Mouse (Mus musculus) liver, embryonic 12.5 days (tissue): Measurements from ENCODE around the gene Sla2. TPM values are rescaled to one million over a fixed set of nuclear protein-coding genes. Genes with fewer than 3 reads are reported as not detected.

ENCODE experiments used
- ATAC-seq: fragments of 200-750 bp; cut with Nextera tagmentation; 2 replicates; pipeline ENCODE4 v1.8.0; 2017; ENCODE audit warnings: moderate number of reproducible peaks, mild to moderate bottlenecking, moderate library complexity
- H3K27ac ChIP-seq: fragments of 300-500 bp; sonication (generic); 2 replicates; pipeline ENCODE4 v1.5.1; 2016; ENCODE audit warnings: mild to moderate bottlenecking
- H3K27me3 ChIP-seq: fragments of 300-500 bp; sonication (generic); replicated peaks from 2 replicates; pipeline ENCODE4 v1.6.1; 2016; ENCODE audit warnings: mild to moderate bottlenecking, moderate library complexity
- H3K36me3 ChIP-seq: fragments of 300-500 bp; sonication (generic); 2 replicates; pipeline ENCODE4 v1.6.1; 2016; ENCODE audit warnings: mild to moderate bottlenecking, moderate library complexity
- H3K4me1 ChIP-seq: fragments of 300-500 bp; sonication (generic); 2 replicates; pipeline ENCODE4 v1.6.1; 2016
- H3K4me2 ChIP-seq: fragments of 300-500 bp; sonication (generic); 2 replicates; pipeline ENCODE4 v1.6.1; 2016; ENCODE audit warnings: mild to moderate bottlenecking, moderate library complexity
- H3K4me3 ChIP-seq: fragments of 300-500 bp; sonication (generic); 2 replicates; pipeline ENCODE4 v1.5.1; 2016; ENCODE audit warnings: mild to moderate bottlenecking, moderate library complexity
- H3K9ac ChIP-seq: fragments of 300-500 bp; sonication (generic); 2 replicates; pipeline ENCODE4 v1.6.1; 2016; ENCODE audit warnings: mild to moderate bottlenecking, moderate library complexity
- H3K9me3 ChIP-seq: fragments of 300-500 bp; sonication (generic); replicated peaks from 2 replicates; pipeline ENCODE4 v1.6.1; 2016; ENCODE audit warnings: mild to moderate bottlenecking, moderate library complexity
- WGBS: fragments of 180-500 bp; shearing (Covaris S2); methylation state at CpG from one replicate; pipeline ENCODE4 v1.1.7; 2016; ENCODE audit not compliant: insufficient replicate concordance; 5-methylcytosine and 5-hydroxymethylcytosine counted together
- polyA plus RNA-seq: library from polyadenylated mRNA; unstranded; fragments of >200 nt; fragmentation: Nextera tagmentation; extraction: Ambion mirVana; gene quantifications from 2 replicates; pipeline ENCODE4 v1.2.1, GENCODE M21; 2016

Sla2 gene
- polyA plus RNA-seq, 1 experiment from 2014 or later = 7.1 TPM

DNA sequence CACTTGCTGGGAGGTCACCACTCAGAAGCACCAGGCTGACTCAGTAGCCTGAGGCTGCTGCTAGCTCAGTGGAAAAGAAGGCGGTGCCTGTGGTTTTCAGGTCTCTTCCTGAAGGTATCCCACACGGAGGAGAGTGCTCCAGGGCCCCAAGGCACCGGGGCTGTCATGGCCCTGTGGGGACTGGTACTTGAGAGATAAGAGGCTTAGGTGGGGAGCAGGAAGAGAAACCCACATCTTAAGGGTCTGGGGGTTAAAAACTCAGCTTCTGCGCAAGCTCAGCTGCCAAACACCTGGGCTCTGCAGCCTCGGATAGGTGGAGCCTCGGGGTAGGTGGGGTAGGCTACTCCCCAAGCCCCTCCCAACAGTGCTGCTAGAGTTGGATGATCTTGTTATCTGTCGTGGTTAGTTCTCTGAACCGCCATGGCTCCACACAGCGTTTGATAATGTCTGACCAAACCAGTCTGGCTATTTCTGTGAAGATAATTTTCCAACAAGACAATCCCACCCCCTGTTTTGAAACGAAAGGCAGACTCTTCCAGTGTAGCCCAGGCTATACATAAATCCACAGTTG is 4.5 kb downstream of the Sla2 start:
- Histone ChIP-seq H3K36me3 (no peaks in the 10 kb centered on the region), H3K4me3 (peak overlapping the region; percentile 31), H3K27ac (peak overlapping the region; percentile 89), H3K9me3 (no peaks in the 10 kb centered on the region), H3K4me1 (peaks cover 100% of the 10 kb centered on the region), H3K4me2 (peak overlapping the region; percentile 69), H3K27me3 (no peaks in the 10 kb centered on the region), H3K9ac (peak overlapping the region; percentile 58)
- ATAC-seq = peak; percentile 95
- 5% methylated on average over 10 of the region's 10 CpGs for WGBS

DNA sequence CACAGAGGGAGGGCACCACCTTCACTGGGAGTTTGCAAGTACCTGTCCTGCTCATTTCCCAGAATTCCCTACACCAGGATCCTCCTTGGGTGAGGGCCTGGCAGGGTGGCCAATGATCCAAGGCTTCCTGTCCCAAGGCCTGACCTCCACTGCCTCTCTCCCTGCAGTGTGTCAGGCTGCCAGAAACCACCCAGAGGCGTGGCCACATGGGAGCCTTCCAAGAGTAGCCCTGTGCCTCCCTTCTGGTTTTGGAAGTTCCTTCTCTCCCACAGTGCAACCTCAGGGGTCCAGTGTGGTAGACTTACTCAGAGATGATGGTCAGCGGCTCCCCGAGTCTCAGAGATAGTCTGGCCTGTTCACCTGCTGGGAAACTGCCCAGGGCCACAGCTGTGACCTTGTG is 7.5 kb downstream of the Sla2 start:
- Histone ChIP-seq H3K4me2 (no peak overlapping the region), H3K27me3 (no peaks in the 10 kb centered on the region), H3K9me3 (no peaks in the 10 kb centered on the region), H3K9ac (0 out of 2 replicates have a peak overlapping the region, but pooled peaks have one; percentile 27), H3K4me1 (peaks cover 77% of the 10 kb centered on the region), H3K27ac (peak overlapping the region; percentile 67), H3K4me3 (no peak overlapping the region), H3K36me3 (peaks cover 13% of the 10 kb centered on the region)
- ATAC-seq = no peak
- 71% methylated on average over 3 of the region's 3 CpGs for WGBS

DNA sequence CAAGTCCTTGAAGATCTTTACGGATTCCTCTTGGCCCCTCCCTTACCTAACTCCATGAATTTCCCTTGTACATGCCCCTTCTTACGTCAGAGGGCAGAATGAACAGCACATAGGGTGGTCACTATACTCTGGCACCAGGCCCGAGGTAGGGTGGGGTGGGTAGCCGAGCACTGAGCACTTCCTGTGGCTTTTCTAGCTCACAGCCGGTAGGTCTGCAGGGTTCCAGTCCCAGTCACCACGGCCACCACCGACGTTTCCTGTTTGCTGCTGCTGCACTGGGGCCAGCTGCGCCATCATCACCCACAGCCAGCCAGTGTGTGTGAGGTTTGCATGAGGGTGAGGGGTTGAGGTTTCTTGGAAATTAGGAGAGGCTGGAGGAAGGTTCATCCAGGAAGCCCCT is 9.3 kb downstream of the Sla2 start:
- H3K4me1 ChIP-seq = peaks cover 71% of the 10 kb centered on the region
- WGBS = 30% methylated on average over 9 of the region's 9 CpGs
- peaks cover 32% of the 10 kb centered on the region for H3K36me3 ChIP-seq
- H3K27me3 ChIP-seq = no peaks in the 10 kb centered on the region
- no peak overlapping the region for H3K4me3 ChIP-seq
- H3K9ac ChIP-seq = no peak overlapping the region
- no peaks in the 10 kb centered on the region for H3K9me3 ChIP-seq
- H3K4me2 ChIP-seq = no peak overlapping the region
- ATAC-seq = no peak
- 0 out of 2 replicates have a peak overlapping the region, but pooled peaks have one; percentile 16 for H3K27ac ChIP-seq

DNA sequence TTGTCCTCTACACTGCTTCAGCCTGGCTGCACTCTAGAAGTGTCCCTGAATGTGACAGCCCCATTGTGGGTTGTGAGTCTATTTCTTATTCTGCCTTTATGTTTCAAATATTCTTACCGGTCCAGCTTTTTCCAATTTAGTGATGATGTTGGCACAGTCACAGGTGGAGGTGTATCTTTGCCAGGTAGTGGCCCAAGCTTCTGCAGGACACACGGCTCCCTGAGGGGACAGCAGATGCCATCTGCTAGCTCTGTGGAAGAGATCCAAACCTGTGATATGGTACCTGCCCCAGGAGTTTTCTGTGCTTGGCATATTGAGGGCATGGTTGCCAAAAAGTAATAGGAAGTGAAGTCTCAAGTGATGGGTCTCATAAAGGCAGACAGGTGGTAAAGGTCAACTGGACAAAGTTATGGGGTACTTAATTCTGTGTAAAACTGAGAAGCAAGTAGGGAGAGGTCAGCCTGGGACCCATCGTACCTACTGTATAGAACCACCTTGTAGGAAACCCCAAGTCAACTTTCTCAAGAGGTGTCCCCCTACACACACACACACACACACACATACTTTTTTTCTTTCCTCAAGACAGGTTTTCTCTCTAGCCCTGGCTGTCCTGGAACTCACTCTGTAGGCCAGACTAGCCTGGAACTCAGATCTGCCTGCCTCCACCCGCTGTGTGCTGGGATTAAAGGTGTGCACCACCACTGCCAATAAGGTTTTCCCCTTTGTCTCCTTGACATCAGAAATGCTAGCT is 12.1 kb downstream of the Sla2 start:
- 88% methylated on average over 4 of the region's 4 CpGs for WGBS
- Histone ChIP-seq H3K4me3 (no peak overlapping the region), H3K4me1 (peaks cover 52% of the 10 kb centered on the region), H3K36me3 (peaks cover 59% of the 10 kb centered on the region), H3K9me3 (no peaks in the 10 kb centered on the region), H3K9ac (no peak overlapping the region), H3K27ac (peak overlapping the region; percentile 45; the same call in 1 of the 2 replicates), H3K4me2 (no peak overlapping the region), H3K27me3 (no peaks in the 10 kb centered on the region)
- no peak for ATAC-seq

DNA sequence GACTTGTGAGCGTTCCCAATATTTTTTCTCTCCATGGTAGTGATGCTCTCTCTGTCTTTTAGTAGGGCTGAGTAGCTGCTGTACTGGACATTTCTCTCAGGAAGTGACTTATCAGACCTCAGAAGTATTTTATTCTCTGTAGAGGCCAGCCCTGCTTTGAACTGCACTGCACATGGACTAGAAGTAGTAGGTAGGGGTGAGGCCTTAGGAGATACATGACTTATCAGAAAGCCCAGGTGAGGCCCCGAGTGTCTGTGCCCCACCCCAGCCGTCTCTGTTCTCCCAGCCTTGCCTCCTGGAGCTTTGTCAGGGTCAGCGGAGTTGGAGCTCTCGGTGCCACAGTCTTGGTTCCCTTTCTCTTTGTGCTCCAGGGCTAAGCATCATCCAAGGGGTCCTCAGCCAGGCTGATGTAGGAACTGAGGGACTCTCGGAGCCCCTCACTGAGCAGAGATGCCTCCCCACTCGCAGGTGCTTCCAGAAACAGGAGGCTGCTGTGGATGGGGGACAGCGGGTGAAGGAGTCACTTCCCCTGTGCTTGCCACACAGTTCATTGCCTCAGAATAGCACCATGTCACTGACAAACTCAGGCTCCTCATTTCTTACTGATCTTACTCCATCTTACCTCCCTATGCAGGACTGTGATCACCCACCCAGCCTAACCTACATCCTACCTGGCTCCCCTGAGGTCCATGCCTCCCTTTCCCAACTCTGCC is 12.8 kb downstream of the Sla2 start:
- 0 out of 2 replicates have a peak, but pooled peaks have one; percentile 40 for ATAC-seq
- peak overlapping the region; percentile 45; the same call in 1 of the 2 replicates for H3K27ac ChIP-seq
- peak overlapping the region; percentile 55 for H3K9ac ChIP-seq
- peaks cover 52% of the 10 kb centered on the region for H3K4me1 ChIP-seq
- no peaks in the 10 kb centered on the region for H3K27me3 ChIP-seq
- H3K4me3 ChIP-seq = no peak overlapping the region
- peaks cover 67% of the 10 kb centered on the region for H3K36me3 ChIP-seq
- H3K4me2 ChIP-seq = peak overlapping the region; percentile 31; the same call in 1 of the 2 replicates
- 66% methylated on average over 8 of the region's 8 CpGs for WGBS
- no peaks in the 10 kb centered on the region for H3K9me3 ChIP-seq

DNA sequence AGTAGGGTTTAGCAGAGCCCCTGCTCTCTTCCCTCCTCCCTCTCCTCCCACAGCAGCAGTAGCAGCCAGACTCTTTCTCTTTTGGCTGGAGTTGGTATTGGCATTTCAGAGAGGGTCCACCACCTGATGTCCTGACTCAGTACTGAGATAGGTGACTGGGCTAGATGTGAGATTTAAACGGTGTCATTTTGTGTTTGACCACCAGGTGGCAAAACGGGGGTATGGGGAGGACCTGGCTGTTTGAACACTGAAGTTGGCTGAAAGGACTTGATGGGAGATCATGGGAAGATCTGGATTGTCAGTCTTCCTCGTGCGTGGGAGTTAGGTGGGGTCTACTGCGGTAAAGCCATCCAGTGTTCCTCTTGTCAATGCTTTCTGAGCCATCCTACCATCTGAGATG is 13.4 kb downstream of the Sla2 start:
- ATAC-seq = peak; percentile 65
- Histone ChIP-seq H3K27ac (peak overlapping the region; percentile 45; the same call in 1 of the 2 replicates), H3K9me3 (no peaks in the 10 kb centered on the region), H3K27me3 (no peaks in the 10 kb centered on the region), H3K9ac (peak overlapping the region; percentile 55), H3K4me2 (peak overlapping the region; percentile 31; the same call in 1 of the 2 replicates), H3K36me3 (peaks cover 73% of the 10 kb centered on the region), H3K4me1 (peaks cover 52% of the 10 kb centered on the region), H3K4me3 (no peak overlapping the region)
- 24% methylated on average over 5 of the region's 5 CpGs for WGBS

DNA sequence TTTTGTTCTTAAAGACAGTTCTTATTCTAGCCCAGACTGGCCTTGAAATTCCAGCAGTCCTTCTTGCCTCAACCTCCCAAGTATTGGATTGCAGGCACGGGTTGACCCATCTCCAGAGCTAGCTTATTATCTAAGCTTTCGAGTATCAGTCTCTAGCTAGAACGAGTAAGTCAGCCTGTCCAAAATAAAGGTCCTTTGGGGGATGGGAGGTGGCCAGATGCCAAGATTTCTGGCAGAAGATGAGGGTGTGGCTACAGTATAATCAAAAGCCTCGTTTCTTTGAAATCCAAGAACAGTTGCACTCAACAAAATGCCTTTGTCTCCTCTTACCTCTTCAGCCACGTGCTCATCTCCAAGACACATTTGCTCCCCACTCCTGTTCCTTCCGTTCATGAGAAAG is 16.5 kb downstream of the Sla2 start:
- 0 out of 2 replicates have a peak overlapping the region, but pooled peaks have one; percentile 21 for H3K27ac ChIP-seq
- 49% methylated on average over 6 of the region's 6 CpGs for WGBS

DNA sequence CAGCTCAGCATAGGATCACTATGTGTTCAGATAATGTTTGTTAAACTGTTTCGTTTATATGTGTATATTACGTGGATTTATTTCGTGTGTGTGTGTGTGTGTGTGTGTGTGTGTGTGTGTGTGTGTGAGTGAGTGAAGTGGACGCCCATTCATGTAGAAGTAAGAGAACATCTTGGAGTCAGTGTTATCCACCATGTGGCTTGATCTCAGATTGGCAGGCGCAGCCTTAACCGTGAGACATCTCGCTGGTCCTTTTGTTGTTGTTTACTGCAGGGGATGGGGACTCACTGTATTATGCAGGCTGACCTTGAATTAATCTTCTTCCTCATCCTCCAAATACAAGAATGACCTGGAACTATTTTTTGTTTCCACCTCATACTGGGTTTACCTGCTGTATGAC is 17.4 kb downstream of the Sla2 start:
- Histone ChIP-seq H3K9ac (no peak overlapping the region), H3K4me2 (no peak overlapping the region), H3K36me3 (peaks cover 100% of the 10 kb centered on the region), H3K9me3 (no peaks in the 10 kb centered on the region), H3K4me3 (no peak overlapping the region), H3K4me1 (peaks cover 60% of the 10 kb centered on the region), H3K27me3 (no peaks in the 10 kb centered on the region), H3K27ac (no peak overlapping the region)
- ATAC-seq = no peak
- 87% methylated on average over 7 of the region's 7 CpGs for WGBS

More for the DNA sequence above, 16.5 kb downstream of the Sla2 start:
- Histone ChIP-seq H3K36me3 (peaks cover 100% of the 10 kb centered on the region), H3K27me3 (no peaks in the 10 kb centered on the region), H3K9ac (no peak overlapping the region), H3K4me3 (no peak overlapping the region), H3K9me3 (no peaks in the 10 kb centered on the region), H3K4me1 (peaks cover 54% of the 10 kb centered on the region), H3K4me2 (no peak overlapping the region)
- ATAC-seq = no peak

DNA sequence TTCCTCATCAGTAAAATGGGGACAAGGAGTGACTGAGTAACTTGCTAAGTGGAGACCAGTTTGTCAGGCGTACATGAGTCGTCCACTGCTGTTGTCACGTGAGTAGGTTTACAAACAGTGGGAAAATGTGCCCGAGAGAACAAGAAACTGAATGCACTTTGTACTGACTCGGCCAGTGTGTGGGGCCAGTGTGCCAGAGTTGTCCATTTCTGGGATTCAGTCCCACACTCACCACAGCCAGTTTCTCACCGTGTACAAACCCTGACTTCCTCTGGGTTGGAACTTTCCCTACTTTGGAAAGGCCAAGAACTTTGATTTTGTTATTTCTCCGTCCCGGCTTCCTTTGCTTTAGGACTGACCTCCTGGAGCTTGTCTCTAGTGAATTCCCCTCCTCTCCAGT is 18.0 kb downstream of the Sla2 start:
- no peaks in the 10 kb centered on the region for H3K9me3 ChIP-seq
- peak overlapping the region; percentile 39; the same call in 1 of the 2 replicates for H3K27ac ChIP-seq
- ATAC-seq = no peak
- peaks cover 97% of the 10 kb centered on the region for H3K36me3 ChIP-seq
- no peak overlapping the region for H3K9ac ChIP-seq
- H3K27me3 ChIP-seq = no peaks in the 10 kb centered on the region
- peaks cover 60% of the 10 kb centered on the region for H3K4me1 ChIP-seq
- H3K4me2 ChIP-seq = no peak overlapping the region
- 68% methylated on average over 8 of the region's 8 CpGs for WGBS
- H3K4me3 ChIP-seq = no peak overlapping the region

DNA sequence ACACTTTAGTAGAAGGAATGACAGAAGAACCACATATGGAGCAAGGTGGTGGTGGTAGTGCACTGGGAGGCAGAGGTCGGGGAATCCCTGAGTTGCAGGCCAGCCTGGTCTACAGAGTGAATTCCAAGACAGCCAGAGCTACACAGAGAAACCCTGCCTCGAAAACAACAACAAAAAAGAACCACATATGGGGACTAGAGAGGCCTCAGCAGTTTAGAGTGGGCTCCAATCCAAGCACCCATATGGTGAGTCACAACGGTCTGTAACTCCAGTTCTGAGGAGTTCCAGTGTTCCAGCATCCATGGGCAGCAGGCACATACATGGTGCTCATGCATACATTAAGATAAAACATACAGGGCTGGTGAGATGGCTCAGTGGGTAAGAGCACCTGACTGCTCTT is 22.5 kb downstream of the Sla2 start:
- no peaks in the 10 kb centered on the region for H3K27me3 ChIP-seq
- peak overlapping the region; percentile 96 for H3K27ac ChIP-seq
- 68% methylated on average over 3 of the region's 3 CpGs for WGBS
- H3K9ac ChIP-seq = peak overlapping the region; percentile 99
- ATAC-seq = no peak
- peak overlapping the region; percentile 75 for H3K4me2 ChIP-seq
- peaks cover 59% of the 10 kb centered on the region for H3K4me1 ChIP-seq
- H3K9me3 ChIP-seq = no peaks in the 10 kb centered on the region
- peak overlapping the region; percentile 97 for H3K4me3 ChIP-seq
- H3K36me3 ChIP-seq = peaks cover 55% of the 10 kb centered on the region

DNA sequence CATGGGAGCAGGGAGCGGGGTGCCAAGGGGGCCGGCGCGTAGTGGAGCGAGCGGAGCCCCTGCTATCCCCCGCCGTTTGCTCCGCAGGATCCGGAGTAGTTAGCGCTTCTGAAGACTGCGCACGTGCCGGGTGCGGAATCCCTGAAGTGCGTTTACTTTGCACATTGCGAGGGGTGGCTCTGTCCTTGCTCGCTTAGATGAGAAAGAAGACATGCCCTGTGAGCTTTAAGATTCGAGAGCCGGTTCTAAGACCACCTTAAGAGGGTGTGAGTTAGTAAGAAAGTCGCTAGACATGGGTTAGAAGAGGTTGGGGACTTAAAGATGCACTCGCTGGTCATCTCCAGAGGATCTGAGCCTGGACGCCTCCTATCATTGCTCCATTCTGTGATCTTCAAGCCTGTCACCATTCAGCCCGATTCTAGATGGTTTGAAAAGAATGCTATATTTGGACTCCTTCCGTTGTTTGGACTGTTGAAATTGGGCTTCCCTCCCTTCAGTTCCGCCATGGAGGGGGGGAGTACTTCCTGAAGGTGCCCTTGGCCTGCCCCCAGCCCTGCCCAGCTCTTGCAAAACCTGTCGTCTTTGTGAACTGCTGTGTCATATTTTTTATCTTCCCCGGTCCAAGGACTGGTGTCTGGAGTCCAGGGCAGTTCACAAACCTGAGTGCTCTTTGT is 23.4 kb downstream of the Sla2 start:
- Histone ChIP-seq H3K36me3 (peaks cover 53% of the 10 kb centered on the region), H3K4me1 (peaks cover 51% of the 10 kb centered on the region), H3K9ac (peak overlapping the region; percentile 99), H3K4me2 (peak overlapping the region; percentile 75), H3K27ac (peak overlapping the region; percentile 96), H3K27me3 (no peaks in the 10 kb centered on the region), H3K9me3 (no peaks in the 10 kb centered on the region), H3K4me3 (peak overlapping the region; percentile 97)
- under 1% methylated on average over 28 of the region's 28 CpGs for WGBS
- peak; percentile 57 for ATAC-seq
